Mouse (Mus musculus): ENCODE results near the gene Hoxa5. TPM values are rescaled to one million over a fixed set of nuclear protein-coding genes. Genes with fewer than 3 reads are reported as not detected.

The Hoxa5 gene
- polyA plus RNA-seq, 1 experiment from 2014 or later: not detected

GRCm38 (mm10) chr6:52156551-52157200 lies 47.7 kb downstream of the Hoxa5 start:
- H3K9me3 ChIP-seq: no peaks in the 10 kb centered on the region
- H3K27ac ChIP-seq (replicated peaks): no peak overlapping the region
- peaks cover 30% of the 10 kb centered on the region for H3K4me1 ChIP-seq
- H3K4me3 ChIP-seq: 0 out of 2 replicates have a peak overlapping the region, but pooled peaks have one; percentile 5
- under 1% methylated on average over 20 of the region's 20 CpGs for WGBS
- H3K27me3 ChIP-seq (replicated peaks; ENCODE audit: low read depth, poor library complexity, severe bottlenecking): peaks cover 100% of the 10 kb centered on the region
- no peaks in the 10 kb centered on the region for H3K36me3 ChIP-seq (replicated peaks)
- DNase-seq (ENCODE audit: low spot score): peak; percentile 38

- DNase-seq (ENCODE audit: low spot score): no peak
- Histone ChIP-seq H3K4me1 (peaks cover 31% of the 10 kb centered on the region), H3K9me3 (no peaks in the 10 kb centered on the region), H3K27me3 (replicated peaks; ENCODE audit: low read depth, poor library complexity, severe bottlenecking) (peaks cover 100% of the 10 kb centered on the region), H3K4me3 (no peak overlapping the region), H3K27ac (replicated peaks) (no peak overlapping the region), H3K36me3 (replicated peaks) (no peaks in the 10 kb centered on the region)
- WGBS: 38% methylated on average over 3 of the region's 3 CpGs
Measured at GRCm38 (mm10) chr6:52155471-52155870, 48.9 kb downstream of the Hoxa5 start.

GRCm38 (mm10) chr6:52154044-52154443 lies 50.3 kb downstream of the Hoxa5 start:
- peak; percentile 14 for DNase-seq (ENCODE audit: low spot score)
- H3K36me3 ChIP-seq (replicated peaks): no peaks in the 10 kb centered on the region
- peaks cover 19% of the 10 kb centered on the region for H3K4me1 ChIP-seq
- H3K9me3 ChIP-seq: no peaks in the 10 kb centered on the region
- 4% methylated on average over 5 of the region's 5 CpGs for WGBS
- peaks cover 100% of the 10 kb centered on the region for H3K27me3 ChIP-seq (replicated peaks; ENCODE audit: low read depth, poor library complexity, severe bottlenecking)
- H3K27ac ChIP-seq (replicated peaks): no peak overlapping the region
- no peak overlapping the region for H3K4me3 ChIP-seq

GRCm38 (mm10) chr6:52153270-52153669 lies 51.1 kb downstream of the Hoxa5 start:
- WGBS: under 1% methylated on average over 6 of the region's 6 CpGs
- peaks cover 11% of the 10 kb centered on the region for H3K4me1 ChIP-seq
- H3K4me3 ChIP-seq: no peak overlapping the region
- no peak overlapping the region for H3K27ac ChIP-seq (replicated peaks)
- peaks cover 100% of the 10 kb centered on the region for H3K27me3 ChIP-seq (replicated peaks; ENCODE audit: low read depth, poor library complexity, severe bottlenecking)
- no peaks in the 10 kb centered on the region for H3K9me3 ChIP-seq
- no peaks in the 10 kb centered on the region for H3K36me3 ChIP-seq (replicated peaks)
- DNase-seq (ENCODE audit: low spot score): peak; percentile 27

- Histone ChIP-seq H3K4me1 (peaks cover 5% of the 10 kb centered on the region; the same call in 1 of the 2 replicates), H3K27ac (replicated peaks) (no peak overlapping the region), H3K36me3 (replicated peaks) (no peaks in the 10 kb centered on the region), H3K9me3 (no peaks in the 10 kb centered on the region), H3K27me3 (replicated peaks; ENCODE audit: low read depth, poor library complexity, severe bottlenecking) (peaks cover 100% of the 10 kb centered on the region), H3K4me3 (no peak overlapping the region)
- DNase-seq (ENCODE audit: low spot score): peak; percentile 18
- WGBS: 2% methylated on average over 16 of the region's 16 CpGs
Measured at GRCm38 (mm10) chr6:52152226-52153193, 51.9 kb downstream of the Hoxa5 start.

MicroRNA genes within 50 kb of the gene (microRNA counts, 519-probe panel; counts per million panel counts)
- microRNA mmu-miR-196b: 188 counts per million, percentile 57 among the panel's probes with 10 or more counts

Small RNA genes within 50 kb of the gene (microRNA-seq; reads per million reads assigned to microRNA genes)
- 86.0 reads per million, percentile 48 among the genes with 10 or more reads in this experiment for gene Mir196b

Other genes with a start within 250 kb of the Hoxa5 start
- 8.0 and 11.4 TPM in 2 replicates for gene Skap2, start 192.0 kb downstream of the Hoxa5 start, polyA plus RNA-seq (2016; fragmentation: Nextera tagmentation; extraction: Ambion mirVana)
- 0.57 and 0.62 TPM in 2 replicates for gene Hoxa1, start 46.3 kb downstream of the Hoxa5 start, polyA plus RNA-seq (2016; fragmentation: Nextera tagmentation; extraction: Ambion mirVana)
- gene Hoxa2, start 39.8 kb downstream of the Hoxa5 start, polyA plus RNA-seq (2016; fragmentation: Nextera tagmentation; extraction: Ambion mirVana): 8.7 and 16.7 TPM in 2 replicates
- gene 5730596B20Rik, start 27.1 kb downstream of the Hoxa5 start, polyA plus RNA-seq (2016; fragmentation: Nextera tagmentation; extraction: Ambion mirVana): 0.12 and 0.64 TPM in 2 replicates
- 0.09 TPM in 1 of 2 replicates, not detected in the other for gene Hoxa4, start 12.8 kb downstream of the Hoxa5 start, polyA plus RNA-seq (2016; fragmentation: Nextera tagmentation; extraction: Ambion mirVana)
- not detected in 2 replicates for gene Hoxa6, start 4.1 kb upstream of the Hoxa5 start, polyA plus RNA-seq (2016; fragmentation: Nextera tagmentation; extraction: Ambion mirVana)
- 0.66 and 2.2 TPM in 2 replicates for gene Hoxa3, start 8.7 kb upstream of the Hoxa5 start, polyA plus RNA-seq (2016; fragmentation: Nextera tagmentation; extraction: Ambion mirVana)
- gene Gm28308, start 8.8 kb upstream of the Hoxa5 start, polyA plus RNA-seq (2016; fragmentation: Nextera tagmentation; extraction: Ambion mirVana): not detected in 2 replicates
- 0.15 TPM in 1 of 2 replicates, not detected in the other for gene Hoxa7, start 17.3 kb upstream of the Hoxa5 start, polyA plus RNA-seq (2016; fragmentation: Nextera tagmentation; extraction: Ambion mirVana)
- not detected in 2 replicates for gene Hoxa9, start 26.5 kb upstream of the Hoxa5 start, polyA plus RNA-seq (2016; fragmentation: Nextera tagmentation; extraction: Ambion mirVana)
- not detected in 2 replicates for gene Hoxa10, start 36.3 kb upstream of the Hoxa5 start, polyA plus RNA-seq (2016; fragmentation: Nextera tagmentation; extraction: Ambion mirVana)
- gene Hoxa11, start 41.2 kb upstream of the Hoxa5 start, polyA plus RNA-seq (2016; fragmentation: Nextera tagmentation; extraction: Ambion mirVana): not detected in 2 replicates
- gene Hoxa13, start 56.3 kb upstream of the Hoxa5 start, polyA plus RNA-seq (2016; fragmentation: Nextera tagmentation; extraction: Ambion mirVana): not detected in 2 replicates
- 0.19 and 0.80 TPM in 2 replicates for gene Evx1, start 108.9 kb upstream of the Hoxa5 start, polyA plus RNA-seq (2016; fragmentation: Nextera tagmentation; extraction: Ambion mirVana)

Data from embryonic facial prominence, embryonic 10.5 days (tissue).